Mouse (Mus musculus) heart, postnatal 0 days (tissue): ENCODE measurements at regions not wholly inside any gene's neighbourhood (a gene's known extent, or its start where the extent isn't known, plus 50 kb on each side); places are given as distances from the start of the nearest gene placed in this dataset.

Experiments
- ATAC-seq: fragments of 200-750 bp; cut with Nextera tagmentation; 2 replicates; pipeline ENCODE4 v1.8.0; 2017; ENCODE audit warnings: low read depth, moderate number of reproducible peaks, moderate library complexity; ENCODE audit not compliant: insufficient read depth
- DNase-seq: peaks from one replicate; pipeline ENCODE4 v3.0.0-alpha.2; 2016; ENCODE audit warnings: low spot score
- H3K27ac ChIP-seq: fragments of 300-500 bp; sonication (generic); 2 replicates; pipeline ENCODE4 v1.5.1; 2014; ENCODE audit warnings: low read depth, mild to moderate bottlenecking
- H3K27me3 ChIP-seq: fragments of 300-500 bp; sonication (generic); 2 replicates; pipeline ENCODE4 v1.6.1; 2014; ENCODE audit warnings: low read length, mixed read lengths; ENCODE audit not compliant: control insufficient read depth, insufficient read depth
- H3K36me3 ChIP-seq: fragments of 300-500 bp; sonication (generic); replicated peaks from 2 replicates; pipeline ENCODE4 v1.6.1; 2014; ENCODE audit warnings: low read length, mixed read lengths; ENCODE audit not compliant: control insufficient read depth, insufficient read depth
- H3K4me1 ChIP-seq: fragments of 300-500 bp; sonication (generic); 2 replicates; pipeline ENCODE4 v1.6.1; 2014; ENCODE audit warnings: antibody characterized with exemption; ENCODE audit not compliant: control insufficient read depth, insufficient read depth
- H3K4me2 ChIP-seq: fragments of 300-500 bp; sonication (generic); 2 replicates; pipeline ENCODE4 v1.6.1; 2014; ENCODE audit warnings: low read depth, mild to moderate bottlenecking, low read length, moderate library complexity
- H3K4me3 ChIP-seq: fragments of 300-500 bp; sonication (generic); 2 replicates; pipeline ENCODE4 v1.5.1; 2014; ENCODE audit warnings: low read depth, low read length
- H3K9ac ChIP-seq: fragments of 300-500 bp; sonication (generic); replicated peaks from 2 replicates; pipeline ENCODE4 v1.6.1; 2014; ENCODE audit warnings: low read depth, low read length, mixed read lengths
- H3K9me3 ChIP-seq: fragments of 300-500 bp; sonication (generic); replicated peaks from 2 replicates; pipeline ENCODE4 v1.6.1; 2016; ENCODE audit warnings: low read length; ENCODE audit not compliant: control insufficient read depth
- CTCF ChIP-seq: IDR thresholded peaks from 2 replicates; pipeline ENCODE4 v1.5.1; 2016; ENCODE audit warnings: antibody characterized with exemption, control low read depth, low read depth
- EP300 ChIP-seq: IDR thresholded peaks from 2 replicates; pipeline ENCODE4 v1.6.1; 2016; ENCODE audit warnings: antibody characterized with exemption, low read depth
- WGBS: fragments of 180-500 bp; shearing (Covaris S2); extraction: QIAGEN DNeasy Blood & Tissue Kit; methylation state at CpG from one replicate; pipeline ENCODE4 v1.1.7; 2014; 5-methylcytosine and 5-hydroxymethylcytosine counted together

GRCm38 (mm10) chr1:69457471-69457870 lies 229.6 kb downstream of the Ikzf2 start:
- no peak overlapping the region for H3K9ac ChIP-seq
- H3K4me2 ChIP-seq: no peak overlapping the region
- no peaks in the 10 kb centered on the region for H3K36me3 ChIP-seq
- H3K4me1 ChIP-seq: no peaks in the 10 kb centered on the region
- ATAC-seq (no peak), DNase-seq (no peak)
- H3K4me3 ChIP-seq: no peak overlapping the region
- TF ChIP-seq EP300: no peak
- TF ChIP-seq CTCF: no peak
- no peaks in the 10 kb centered on the region for H3K27me3 ChIP-seq
- no peak overlapping the region for H3K27ac ChIP-seq
- no peaks in the 10 kb centered on the region for H3K9me3 ChIP-seq

- no peaks in the 10 kb centered on the region for H3K36me3 ChIP-seq
- H3K4me1 ChIP-seq: no peaks in the 10 kb centered on the region
- WGBS: 73% methylated on average over 3 of the region's 3 CpGs
- H3K4me3 ChIP-seq: no peak overlapping the region
- no peak overlapping the region for H3K27ac ChIP-seq
- no peak for TF ChIP-seq EP300
- TF ChIP-seq CTCF: no peak
- H3K27me3 ChIP-seq: no peaks in the 10 kb centered on the region
- H3K9me3 ChIP-seq: no peaks in the 10 kb centered on the region
- ATAC-seq (no peak), DNase-seq (no peak)
- no peak overlapping the region for H3K4me2 ChIP-seq
- no peak overlapping the region for H3K9ac ChIP-seq
These were observed 233.1 kb downstream of the Ikzf2 start for GRCm38 (mm10) chr1:69453991-69454390.

- ATAC-seq: no peak
- Histone ChIP-seq H3K27me3 (no peaks in the 10 kb centered on the region), H3K9me3 (no peaks in the 10 kb centered on the region), H3K36me3 (no peaks in the 10 kb centered on the region), H3K27ac (no peak overlapping the region), H3K4me2 (no peak overlapping the region), H3K4me1 (no peaks in the 10 kb centered on the region), H3K4me3 (no peak overlapping the region), H3K9ac (no peak overlapping the region)
- TF ChIP-seq CTCF (no peak), EP300 (no peak)
- DNase-seq: no peak
These were observed 234.1 kb downstream of the Ikzf2 start for GRCm38 (mm10) chr1:69452910-69453309.

GRCm38 (mm10) chr1:69450455-69450854 lies 236.6 kb downstream of the Ikzf2 start:
- Histone ChIP-seq H3K9me3 (no peaks in the 10 kb centered on the region), H3K9ac (no peak overlapping the region), H3K27ac (no peak overlapping the region), H3K4me1 (no peaks in the 10 kb centered on the region), H3K4me3 (no peak overlapping the region), H3K4me2 (no peak overlapping the region), H3K36me3 (no peaks in the 10 kb centered on the region), H3K27me3 (no peaks in the 10 kb centered on the region)
- DNase-seq (no peak), ATAC-seq (no peak)
- 59% methylated on average over 2 of the region's 2 CpGs for WGBS
- TF ChIP-seq CTCF (no peak), EP300 (no peak)

- no peak for DNase-seq
- no peak overlapping the region for H3K9ac ChIP-seq
- no peak for TF ChIP-seq EP300
- TF ChIP-seq CTCF: no peak
- H3K27me3 ChIP-seq: no peaks in the 10 kb centered on the region
- 70% methylated on average over 5 of the region's 5 CpGs for WGBS
- H3K4me1 ChIP-seq: no peaks in the 10 kb centered on the region
- H3K9me3 ChIP-seq: no peaks in the 10 kb centered on the region
- no peak overlapping the region for H3K4me2 ChIP-seq
- no peak for ATAC-seq
- H3K4me3 ChIP-seq: no peak overlapping the region
- no peaks in the 10 kb centered on the region for H3K36me3 ChIP-seq
- H3K27ac ChIP-seq: no peak overlapping the region
These were observed 239.8 kb downstream of the Ikzf2 start for GRCm38 (mm10) chr1:69447276-69447675.

GRCm38 (mm10) chr1:69444722-69445121 lies 242.3 kb downstream of the Ikzf2 start:
- H3K4me3 ChIP-seq: no peak overlapping the region
- no peaks in the 10 kb centered on the region for H3K9me3 ChIP-seq
- 82% methylated on average over 4 of the region's 4 CpGs for WGBS
- no peaks in the 10 kb centered on the region for H3K36me3 ChIP-seq
- no peak overlapping the region for H3K4me2 ChIP-seq
- no peak for ATAC-seq
- no peak for TF ChIP-seq CTCF
- H3K9ac ChIP-seq: no peak overlapping the region
- H3K27ac ChIP-seq: no peak overlapping the region
- no peak for DNase-seq
- no peaks in the 10 kb centered on the region for H3K4me1 ChIP-seq
- H3K27me3 ChIP-seq: no peaks in the 10 kb centered on the region
